Comparison of ENCODE assay signal across 20 mouse cellular contexts in genomic region chr2:105091718-105092117, GRCm38 (mm10). TPM values are rescaled to one million over a fixed set of nuclear protein-coding genes. Genes with fewer than 3 reads are reported as not detected.
DNase-seq lines count a peak whose midpoint lies in the region; ATAC-seq and TF ChIP-seq lines count a peak whose summit lies in the region.
"Had no signal": no experiment of that assay in that cellular context is flagged by ENCODE, and none has a peak within 500 bp of the region (broad histone marks: within the 10 kb centered on the region; RNA-seq: fewer than 3 reads in every experiment).

Gene Gm11060, plus strand, starts transcription at chr2:105092018.

- peaks cover 35% of the 10 kb centered on the region for H3K4me1 ChIP-seq in kidney, embryonic 15.5 days
- H3K4me1 ChIP-seq in stomach, embryonic 15.5 days, result peaks cover 9% of the 10 kb centered on the region; the same call in 1 of the 2 replicates
- H3K4me1 ChIP-seq in stomach, postnatal 0 days (replicated peaks; ENCODE audit: control insufficient read depth, insufficient read depth), result no peaks in the 10 kb centered on the region
- H3K4me1 ChIP-seq in testis, adult 2 months (ENCODE audit: control insufficient read depth, insufficient read depth, low read length), result no peaks in the 10 kb centered on the region; the same call in none of the 2 replicates

- no peak within 1 kb of the TSS for H3K4me3 ChIP-seq in kidney, embryonic 15.5 days (replicated peaks)
- H3K4me3 ChIP-seq in stomach, embryonic 15.5 days (replicated peaks), result no peak within 1 kb of the TSS
- no peak within 1 kb of the TSS for H3K4me3 ChIP-seq in stomach, postnatal 0 days (ENCODE audit: low read depth, low read length)
- no peak within 1 kb of the TSS for H3K4me3 ChIP-seq in testis, adult 2 months (ENCODE audit: control insufficient read depth, low read depth, low read length)

- no peaks in the 10 kb centered on the region for H3K9me3 ChIP-seq in kidney, embryonic 15.5 days (replicated peaks)
- H3K9me3 ChIP-seq in stomach, embryonic 15.5 days, result no peaks in the 10 kb centered on the region
- no peaks in the 10 kb centered on the region for H3K9me3 ChIP-seq in stomach, postnatal 0 days (ENCODE audit: control insufficient read depth, low read length)
- H3K9me3 ChIP-seq: G1E had no signal

- H3K27me3 ChIP-seq in kidney, embryonic 15.5 days, result no peaks in the 10 kb centered on the region
- H3K27me3 ChIP-seq in stomach, embryonic 15.5 days (replicated peaks), result no peaks in the 10 kb centered on the region
- H3K27me3 ChIP-seq in stomach, postnatal 0 days (ENCODE audit: control insufficient read depth, insufficient read depth, low read length), result no peaks in the 10 kb centered on the region
- no peaks in the 10 kb centered on the region for H3K27me3 ChIP-seq in testis, adult 2 months (ENCODE audit: control insufficient read depth, insufficient read depth, low read length)
- H3K27me3 ChIP-seq: CH12.LX, Patski had no signal

- TF ChIP-seq CTCF in stomach, postnatal 0 days (IDR thresholded peaks at IDR 0.05; ENCODE audit: low read depth), result no peak
- TF ChIP-seq CTCF in testis, adult 2 months (IDR thresholded peaks at IDR 0.05; ENCODE audit: control insufficient read depth, insufficient read depth, insufficient replicate concordance, low read depth, low read length), result no peak

- peaks cover 26% of the 10 kb centered on the region; the same call in 1 of the 2 replicates for H3K36me3 ChIP-seq in kidney, embryonic 15.5 days
- H3K36me3 ChIP-seq in stomach, embryonic 15.5 days, result no peaks in the 10 kb centered on the region
- no peaks in the 10 kb centered on the region for H3K36me3 ChIP-seq in stomach, postnatal 0 days (ENCODE audit: control insufficient read depth, insufficient read depth, low read length)
- no peaks in the 10 kb centered on the region for H3K36me3 ChIP-seq in testis, adult 2 months (ENCODE audit: control insufficient read depth, insufficient read depth, low read length)
- H3K36me3 ChIP-seq: G1E had no signal

- 86% methylated on average over 2 of the region's 2 CpGs for WGBS in kidney, embryonic 15.5 days
- WGBS in stomach, embryonic 15.5 days, result 82% methylated on average over 2 of the region's 2 CpGs
- 89% methylated on average over 2 of the region's 2 CpGs for WGBS in stomach, postnatal 0 days

- H3K4me2 ChIP-seq in kidney, embryonic 15.5 days, result no peak within 1 kb of the TSS
- no peak within 1 kb of the TSS for H3K4me2 ChIP-seq in stomach, embryonic 15.5 days
- no peak within 1 kb of the TSS for H3K4me2 ChIP-seq in stomach, postnatal 0 days (replicated peaks; ENCODE audit: low read depth)

- no peak for DNase-seq in kidney, postnatal 14 days
- no peak for DNase-seq in stomach, postnatal 0 days (ENCODE audit: low spot score)
- no peak for DNase-seq in testis, postnatal 10 days (ENCODE audit: low spot score)
- DNase-seq: adrenal gland, adult 8-10 months; adrenal gland, postnatal 25 days; B cell, adult 2 months; cerebellum, adult 11 months; cerebellum, adult 11-12 months; cerebellum, adult 18-20 months had no signal

- ATAC-seq in kidney, embryonic 15.5 days (replicated peaks; ENCODE audit: low FRiP score), result no peak
- ATAC-seq in stomach, embryonic 15.5 days (ENCODE audit: insufficient read depth, low FRiP score, low read depth), result no peak
- no peak for ATAC-seq in stomach, postnatal 0 days (ENCODE audit: low FRiP score, low TSS enrichment)
- ATAC-seq: activated CD4-positive, CD25-positive, alpha-beta regulatory T cell, adult 4 months; CD4-positive, CD25-positive, alpha-beta regulatory T cell, adult 4 months; Patski had no signal

- TF ChIP-seq EP300 in stomach, postnatal 0 days (optimal IDR thresholded peaks at IDR 0.05), result no peak

- H3K27ac ChIP-seq in kidney, embryonic 15.5 days, result peak within 1 kb of the TSS; percentile 79; the same call in 1 of the 2 replicates
- H3K27ac ChIP-seq in stomach, embryonic 15.5 days, result peak within 1 kb of the TSS; percentile 26; the same call in 1 of the 2 replicates
- H3K27ac ChIP-seq in stomach, postnatal 0 days (replicated peaks), result no peak within 1 kb of the TSS
- peak within 1 kb of the TSS; percentile 45 for H3K27ac ChIP-seq in testis, adult 2 months (ENCODE audit: control insufficient read depth, insufficient read depth, low read depth, low read length)

- TF ChIP-seq POLR2A in testis, adult 2 months (IDR thresholded peaks at IDR 0.05; ENCODE audit: control insufficient read depth, low read depth, low read length), result no peak

- H3K9ac ChIP-seq in kidney, embryonic 15.5 days, result no peak within 1 kb of the TSS
- no peak within 1 kb of the TSS for H3K9ac ChIP-seq in stomach, embryonic 15.5 days
- H3K9ac ChIP-seq in stomach, postnatal 0 days (ENCODE audit: low read length), result no peak within 1 kb of the TSS

RNA-seq across cellular contexts. Expression of gene Gm11060, which starts in this region (rescaled TPM):
- not detected in 2 replicates for polyA plus RNA-seq in kidney, embryonic 15.5 days (2015; fragmentation: Nextera tagmentation; extraction: Ambion mirVana)
- polyA plus RNA-seq in stomach, embryonic 15.5 days (2015; fragmentation: Nextera tagmentation; extraction: Ambion mirVana), result not detected in 2 replicates
- not detected in 2 replicates for polyA plus RNA-seq in stomach, postnatal 0 days (2015; fragmentation: Nextera tagmentation; extraction: Ambion mirVana)
- polyA plus RNA-seq in testis, adult 2 months (2012; rRNA removed), result not detected in 2 replicates
- polyA plus RNA-seq: activated CD4-positive, CD25-positive, alpha-beta regulatory T cell, adult 4 months; adrenal gland, adult 2 months; brain, embryonic 14.5 days; C2C12; CD4-positive, CD25-positive, alpha-beta regulatory T cell, adult 4 months; G1E; Patski had no signal
